Mouse (Mus musculus) gonadal fat pad, adult 2 months (tissue): ENCODE data around the gene Lenep. TPM values are rescaled to one million over a fixed set of nuclear protein-coding genes. Genes with fewer than 3 reads are reported as not detected.

ENCODE experiments used
- DNase-seq: peaks from one replicate; pipeline ENCODE4 v3.0.0-alpha.2; 2012; ENCODE audit warnings: low read depth
- polyA plus RNA-seq: library from polyadenylated mRNA; depleted of rRNA; stranded (reverse); fragments of >200 nt; gene quantifications from 2 replicates; pipeline ENCODE4 v1.2.3, GENCODE M21; 2012; rRNA removed

The Lenep gene
- polyA plus RNA-seq, 1 experiment, result not detected

DNA sequence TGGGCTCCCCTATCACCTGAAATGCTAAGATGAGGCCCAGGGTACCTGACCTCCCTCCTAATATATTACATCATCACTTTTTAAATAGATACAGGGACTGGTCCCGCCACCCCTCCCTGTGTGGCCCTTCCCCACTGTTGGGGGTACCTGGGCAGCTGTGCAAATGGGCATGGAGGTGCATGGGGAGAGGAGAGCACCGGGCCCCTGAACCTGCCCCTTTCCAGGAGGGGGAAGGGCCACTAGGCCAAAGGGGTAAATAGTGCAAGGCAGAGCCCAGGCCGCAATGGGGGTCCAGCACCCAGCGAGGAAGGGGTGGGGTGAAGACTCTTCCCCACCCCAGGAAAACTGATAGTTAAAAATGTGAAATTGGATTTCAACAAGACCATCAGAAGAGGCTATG is 24.8 kb downstream of the Lenep start:
- DNase-seq, result no peak

DNA sequence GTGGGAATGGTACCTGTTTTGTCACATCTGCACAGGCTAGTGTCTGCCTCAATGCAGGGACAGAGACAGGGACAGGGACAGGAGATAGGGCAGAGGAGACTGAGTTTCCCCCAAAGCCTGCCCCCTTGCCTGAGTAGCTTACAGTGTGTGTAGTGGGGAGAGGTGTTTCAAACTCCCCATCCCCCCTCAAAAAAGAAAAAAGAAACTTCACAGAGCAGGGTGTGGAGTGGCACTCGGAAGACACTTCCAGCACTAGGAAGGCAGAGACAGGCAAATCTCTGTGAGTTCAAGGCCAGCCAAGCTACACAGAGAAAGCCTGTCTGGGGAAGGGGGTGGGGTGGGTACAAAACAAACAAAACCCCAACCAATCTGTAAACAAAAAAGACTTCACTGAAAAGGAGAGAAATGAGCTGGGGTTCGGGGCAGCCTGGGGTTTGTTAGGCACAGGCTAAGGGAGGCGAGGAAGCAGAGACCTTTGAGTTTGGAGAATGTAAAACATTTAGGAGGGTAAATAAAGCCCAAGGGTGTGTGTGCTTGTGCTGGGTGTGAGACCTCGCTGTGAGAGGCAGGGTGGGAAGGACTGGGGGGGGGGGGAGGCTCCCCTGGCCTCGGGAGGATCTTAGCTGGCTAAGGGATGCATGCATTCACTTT is 28.9 kb downstream of the Lenep start:
- no peak for DNase-seq

DNA sequence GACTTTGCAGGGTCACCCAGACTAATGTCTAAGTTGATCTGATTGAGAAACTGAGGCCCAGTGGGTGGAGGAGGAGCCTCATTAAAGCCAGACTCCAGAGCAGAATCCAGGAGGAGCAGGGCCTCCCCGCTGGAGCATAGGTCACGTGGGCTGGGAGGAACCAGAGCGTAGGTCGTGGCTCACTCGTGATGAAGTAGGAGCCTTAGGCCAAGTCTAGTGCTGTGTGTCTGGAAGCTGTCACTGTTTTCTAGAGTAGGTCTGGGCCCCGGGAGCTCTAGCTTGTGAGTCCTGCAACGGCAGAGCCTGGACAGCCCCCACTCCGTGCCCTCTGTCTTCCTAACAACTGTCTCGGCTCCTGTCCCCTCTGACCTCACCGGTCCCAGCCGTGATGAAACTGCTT is 35.3 kb downstream of the Lenep start:
- no peak for DNase-seq

DNA sequence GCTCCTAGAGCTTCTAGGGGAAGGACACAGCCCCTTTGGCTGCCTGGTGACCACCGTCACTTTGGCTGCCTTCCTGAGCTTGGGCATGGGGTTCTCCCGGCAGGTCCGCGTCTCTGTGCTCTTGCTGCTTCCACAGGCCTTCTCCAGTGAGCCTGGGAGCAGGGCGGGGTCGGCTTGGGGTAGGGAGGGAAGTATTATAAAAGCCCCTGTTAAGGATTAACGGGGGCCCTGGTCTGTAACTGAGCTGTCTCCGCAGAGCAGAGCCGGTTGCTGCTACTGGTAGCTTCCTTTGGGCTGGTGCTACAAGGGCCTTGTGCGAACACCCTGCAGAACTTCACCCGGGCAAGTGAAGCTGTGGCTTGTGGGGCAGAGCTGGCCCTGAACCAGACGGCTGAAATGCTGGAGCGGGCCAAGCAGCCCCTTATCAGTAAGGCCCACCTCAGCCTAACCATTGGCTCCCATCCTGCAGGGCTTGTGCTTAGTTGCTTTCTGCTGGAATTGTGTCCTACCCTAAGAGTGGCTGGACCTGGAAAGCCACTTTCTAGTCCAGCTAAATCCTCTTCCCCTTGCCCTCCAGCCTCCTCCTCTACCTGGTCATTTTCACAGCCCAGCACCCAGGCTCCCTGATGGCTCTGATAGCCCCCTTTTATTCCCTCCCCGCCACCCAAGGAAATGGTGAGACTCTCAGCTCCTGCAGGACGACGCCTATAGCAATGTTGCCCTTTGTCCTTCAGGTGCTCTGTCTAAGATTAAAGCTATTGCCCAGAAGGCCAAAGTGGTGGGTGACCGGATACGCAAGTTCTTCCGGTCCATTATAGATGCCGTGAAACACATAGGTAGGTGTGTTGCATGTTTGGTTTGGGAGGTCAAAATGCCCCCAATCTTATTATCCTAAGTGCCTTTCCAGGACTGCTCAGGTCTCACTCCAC is 36.8 kb downstream of the Lenep start:
- no peak for DNase-seq

DNA sequence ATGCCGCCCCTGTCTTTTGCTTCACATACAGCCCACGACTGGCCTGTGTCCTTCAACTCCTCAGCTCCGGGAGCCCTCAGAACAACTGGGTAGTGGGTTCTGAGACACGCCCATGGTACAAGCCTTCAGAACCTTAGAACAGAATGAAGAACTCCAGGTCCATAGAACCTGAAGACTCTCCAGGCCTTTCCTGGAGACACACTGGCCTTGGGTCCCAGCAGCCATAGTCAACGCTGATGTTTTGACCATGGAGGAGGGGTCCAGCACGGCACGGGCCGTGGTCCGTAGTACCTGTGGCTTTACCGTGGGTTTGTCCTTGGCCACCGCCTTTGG is 37.5 kb downstream of the Lenep start, which contains the start of gene Dcst1:
Gene Dcst1 (minus strand): TSS at position 101 of the 333 bp plus-strand sequence.
- no peak for DNase-seq

DNA sequence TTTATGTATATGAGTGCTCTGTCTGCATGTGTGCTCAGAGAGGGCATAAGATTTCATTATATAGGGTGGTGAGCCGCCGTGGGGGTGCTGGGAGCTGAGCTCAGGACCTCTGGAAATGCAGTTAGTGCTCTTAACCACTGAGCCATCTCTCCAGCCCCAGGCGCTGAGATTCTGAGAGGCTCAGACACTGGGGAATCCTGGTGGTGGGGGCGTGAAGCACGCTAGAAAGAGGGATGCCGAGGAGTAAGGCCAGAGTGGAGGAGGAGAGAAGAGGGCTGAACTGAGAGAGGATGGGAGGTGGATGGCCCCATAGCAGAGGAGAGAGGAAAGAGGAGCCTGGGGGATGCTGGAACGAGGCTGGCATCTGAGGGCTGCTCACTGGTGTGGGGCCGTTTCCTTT is 38.0 kb downstream of the Lenep start:
- DNase-seq, result no peak

DNA sequence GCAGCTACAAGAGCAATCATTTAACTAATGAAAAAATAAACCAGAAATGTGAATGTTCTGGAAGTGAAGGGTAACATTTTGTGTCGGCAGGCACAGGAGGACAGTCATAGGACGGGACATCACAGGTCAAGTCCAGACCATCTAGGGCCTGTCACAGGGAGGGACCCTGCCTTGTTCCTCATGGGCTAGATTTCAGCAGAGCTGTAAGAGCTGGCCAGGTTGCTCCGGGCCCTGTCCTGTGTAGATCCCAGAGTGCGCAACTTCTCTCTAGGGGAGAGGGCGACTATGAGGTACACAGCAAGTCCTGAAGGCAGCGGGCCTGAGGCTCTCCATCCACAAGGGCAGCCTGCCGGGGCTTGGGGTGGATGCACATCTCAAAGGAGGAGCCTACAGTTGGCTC is 40.9 kb downstream of the Lenep start, which contains the start of gene Dcst2:
Gene Dcst2 (plus strand): TSS at position 301 of the 400 bp plus-strand sequence.
- no peak for DNase-seq

DNA sequence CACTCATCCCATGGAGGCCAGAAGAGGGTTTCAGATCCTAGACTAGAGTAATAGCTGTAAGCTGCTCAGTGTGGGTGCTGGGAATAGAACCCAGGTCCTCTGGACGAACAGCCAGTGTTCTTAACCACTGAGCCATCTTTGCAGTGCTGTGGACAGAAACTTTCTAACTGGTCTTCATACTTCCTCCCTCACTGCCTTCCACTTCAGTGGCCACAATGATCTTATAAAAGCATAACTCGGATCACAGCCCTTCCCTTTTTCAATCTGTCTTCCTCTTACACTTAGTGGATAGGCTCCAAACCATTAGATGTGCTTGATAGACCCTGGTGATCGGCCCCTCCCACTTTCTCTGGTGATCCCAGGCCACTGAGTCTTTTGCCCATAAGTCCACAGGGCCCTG is 42.4 kb downstream of the Lenep start:
- DNase-seq, result no peak

DNA sequence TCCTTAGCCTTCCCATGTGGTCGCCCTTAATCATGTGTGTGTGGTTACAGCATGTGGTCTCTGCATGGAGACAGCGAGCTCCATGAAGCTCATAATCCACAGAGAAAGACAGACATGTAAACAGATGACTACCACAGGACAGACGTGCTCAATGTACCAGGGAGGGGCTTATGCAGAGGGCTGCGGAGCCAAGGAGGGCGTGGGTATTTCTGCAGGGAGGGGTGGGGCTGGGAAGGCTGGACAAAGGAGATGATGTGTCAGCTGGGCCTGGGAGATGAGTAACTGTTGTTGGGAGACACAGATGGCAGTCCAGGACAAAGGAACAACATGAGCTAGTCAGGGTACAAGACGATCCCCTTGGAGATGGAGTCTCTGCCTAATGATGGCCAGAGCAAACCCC is 43.0 kb downstream of the Lenep start:
- DNase-seq, result no peak

DNA sequence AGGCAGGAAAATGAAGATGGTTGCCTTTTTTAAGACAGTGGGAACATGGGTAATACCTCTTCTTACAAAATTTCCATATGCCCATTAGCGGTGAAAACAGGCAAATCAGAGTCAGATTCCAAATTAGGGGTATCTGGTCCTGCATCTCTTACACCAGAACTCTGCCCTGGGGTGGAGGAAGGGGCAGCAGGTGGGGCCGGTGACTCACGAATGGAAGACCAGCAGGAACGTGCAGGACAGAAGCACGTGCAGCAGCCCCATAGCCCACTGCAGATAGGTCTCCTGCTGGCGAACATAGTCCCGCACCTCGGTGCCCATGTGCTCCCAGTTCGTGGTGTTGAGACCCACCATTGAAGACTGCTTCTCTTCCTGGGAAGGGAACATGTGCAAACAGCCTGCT is 46.6 kb downstream of the Lenep start:
- no peak for DNase-seq

DNA sequence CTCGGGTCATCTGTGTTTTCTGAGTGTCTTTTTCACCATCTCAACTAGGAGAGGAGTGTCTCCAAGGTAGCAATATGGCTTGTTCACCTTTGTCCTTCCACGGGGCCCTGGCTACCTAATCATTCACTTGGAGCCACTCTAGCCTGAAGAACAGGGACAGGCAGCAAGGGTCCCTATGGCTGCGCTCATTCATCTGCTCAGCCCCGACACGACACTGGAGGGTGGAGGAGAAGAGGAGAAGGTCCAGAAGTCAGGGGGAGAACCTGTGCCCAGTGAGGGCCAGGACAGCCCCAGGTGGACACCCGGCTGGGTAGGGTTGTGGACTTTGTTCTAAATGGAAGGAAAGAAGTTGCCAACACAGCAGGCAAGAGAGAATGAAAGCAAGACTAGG is 47.1 kb downstream of the Lenep start:
- DNase-seq, result no peak

DNA sequence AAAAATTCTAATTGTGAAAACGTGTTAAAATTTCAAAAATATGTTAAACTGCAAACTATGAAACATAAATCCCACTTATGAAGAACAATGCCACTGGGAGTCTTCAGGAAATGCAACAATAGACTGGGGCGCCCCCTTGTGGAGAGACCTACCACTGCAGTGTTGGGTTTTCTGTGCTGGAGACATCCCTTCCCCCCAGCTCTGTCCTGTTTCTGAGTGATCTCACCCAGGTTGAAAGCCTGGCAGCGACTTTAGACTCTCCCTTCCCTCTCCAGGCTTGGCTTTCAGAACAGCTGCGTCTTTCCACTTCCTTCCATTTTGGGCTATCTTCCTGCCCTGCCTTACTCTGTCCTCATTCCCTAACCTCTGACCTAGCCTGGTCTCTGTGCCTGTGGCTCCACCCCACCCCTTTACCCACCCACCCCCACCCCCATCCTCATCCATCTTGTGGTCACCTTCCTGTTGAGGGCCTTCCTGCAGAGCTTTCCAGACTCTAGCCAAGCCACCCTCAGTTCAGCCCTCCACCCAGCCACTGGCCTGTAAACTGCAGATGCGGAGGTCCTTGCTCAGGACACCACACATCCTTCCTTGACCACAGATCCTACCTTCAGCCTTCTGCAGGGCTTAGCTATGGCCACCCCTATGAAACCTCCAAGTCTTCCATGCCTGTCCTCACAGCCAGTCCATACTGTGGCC is 47.6 kb downstream of the Lenep start:
- no peak for DNase-seq

DNA sequence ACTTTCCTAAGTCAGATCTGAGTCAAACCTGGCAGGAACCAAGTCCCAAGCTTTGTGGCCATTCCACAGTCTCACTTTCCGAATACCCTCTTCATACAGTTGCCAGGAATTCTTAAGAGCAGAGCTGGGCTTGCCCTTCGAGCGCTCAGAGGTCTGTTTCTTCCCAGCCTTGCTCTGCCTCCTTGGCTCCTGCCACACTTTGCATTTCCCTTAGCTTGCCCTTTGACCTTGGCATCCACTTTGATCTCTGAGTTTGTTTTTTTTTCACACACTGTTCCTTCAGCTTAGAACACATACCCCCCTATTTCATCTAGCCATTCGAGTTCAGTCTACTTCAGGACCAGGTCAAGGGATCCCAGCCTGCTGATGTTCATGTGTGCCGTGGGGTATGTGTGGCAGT is 51.3 kb downstream of the Lenep start:
- DNase-seq, result no peak

Other genes with a start within 250 kb of the Lenep start
- 0.77 and 1.1 TPM in 2 replicates for gene Hcn3, start 242.6 kb downstream of the Lenep start, polyA plus RNA-seq
- gene Clk2, start 238.0 kb downstream of the Lenep start, polyA plus RNA-seq, result 67.9 and 68.0 TPM in 2 replicates
- 105 and 120 TPM in 2 replicates for gene Scamp3, start 225.3 kb downstream of the Lenep start, polyA plus RNA-seq
- gene Fam189b, start 219.7 kb downstream of the Lenep start, polyA plus RNA-seq, result 12.9 and 14.1 TPM in 2 replicates
- gene Gba, start 199.9 kb downstream of the Lenep start, polyA plus RNA-seq, result 140 and 143 TPM in 2 replicates
- 30.0 and 40.7 TPM in 2 replicates for gene Thbs3, start 187.6 kb downstream of the Lenep start, polyA plus RNA-seq
- gene Mtx1, start 175.7 kb downstream of the Lenep start, polyA plus RNA-seq, result 150 and 153 TPM in 2 replicates
- 0.69 and 1.5 TPM in 2 replicates for gene Muc1, start 173.7 kb downstream of the Lenep start, polyA plus RNA-seq
- gene Krtcap2, start 156.8 kb downstream of the Lenep start, polyA plus RNA-seq, result 120 and 144 TPM in 2 replicates
- gene Trim46, start 156.5 kb downstream of the Lenep start, polyA plus RNA-seq, result 3.0 and 3.3 TPM in 2 replicates
- 481 and 623 TPM in 2 replicates for gene Dpm3, start 143.4 kb downstream of the Lenep start, polyA plus RNA-seq
- 264 and 294 TPM in 2 replicates for gene Slc50a1, start 132.2 kb downstream of the Lenep start, polyA plus RNA-seq
- gene Efna1, start 121.7 kb downstream of the Lenep start, polyA plus RNA-seq, result 36.7 and 40.9 TPM in 2 replicates
- 5.2 and 7.3 TPM in 2 replicates for gene Efna3, start 79.8 kb downstream of the Lenep start, polyA plus RNA-seq
- 13.7 and 15.0 TPM in 2 replicates for gene Efna4, start 64.8 kb downstream of the Lenep start, polyA plus RNA-seq
- gene Adam15, start 52.8 kb downstream of the Lenep start, polyA plus RNA-seq, result 170 and 223 TPM in 2 replicates
- gene Dcst2, start 40.8 kb downstream of the Lenep start, polyA plus RNA-seq, result 2.5 and 3.1 TPM in 2 replicates
- 3.6 and 4.3 TPM in 2 replicates for gene Dcst1, start 37.5 kb downstream of the Lenep start, polyA plus RNA-seq
- gene Zbtb7b, start 8.0 kb downstream of the Lenep start, polyA plus RNA-seq, result 71.3 and 87.9 TPM in 2 replicates
- gene Flad1, start 9.1 kb upstream of the Lenep start, polyA plus RNA-seq, result 41.9 and 47.7 TPM in 2 replicates
- 51.7 and 55.1 TPM in 2 replicates for gene Cks1b, start 15.6 kb upstream of the Lenep start, polyA plus RNA-seq
- gene Shc1, start 15.7 kb upstream of the Lenep start, polyA plus RNA-seq, result 114 and 118 TPM in 2 replicates
- 38.0 and 43.3 TPM in 2 replicates for gene Pygo2, start 27.4 kb upstream of the Lenep start, polyA plus RNA-seq
- 63.7 and 69.4 TPM in 2 replicates for gene Pbxip1, start 33.9 kb upstream of the Lenep start, polyA plus RNA-seq
- gene Pmvk, start 51.7 kb upstream of the Lenep start, polyA plus RNA-seq, result 75.1 and 82.0 TPM in 2 replicates
- gene Kcnn3, start 117.4 kb upstream of the Lenep start, polyA plus RNA-seq, result 1.5 and 2.6 TPM in 2 replicates